Mouse (Mus musculus) forebrain, postnatal 0 days (tissue): ENCODE data around the gene Msh4. TPM values are rescaled to one million over a fixed set of nuclear protein-coding genes. Genes with fewer than 3 reads are reported as not detected.
"Not testable (repeated sequence)": the region's sequence is repeated elsewhere in the genome, so short reads cannot be mapped to it uniquely, and the experiment has no call there.

Source experiments
- ATAC-seq: fragments of 200-750 bp; cut with Nextera tagmentation; 2 replicates; pipeline ENCODE4 v1.8.0; 2017; ENCODE audit warnings: mild to moderate bottlenecking, moderate library complexity
- DNase-seq: peaks from one replicate; pipeline ENCODE4 v3.0.0-alpha.2; 2015
- H3K27ac ChIP-seq: fragments of 300-500 bp; sonication (generic); 2 replicates; pipeline ENCODE4 v1.5.1; 2014; ENCODE audit warnings: low read depth, mild to moderate bottlenecking, antibody characterized with exemption, low read length, moderate library complexity, mixed read lengths
- H3K27me3 ChIP-seq: fragments of 300-500 bp; sonication (generic); 2 replicates; pipeline ENCODE4 v1.6.1; 2014; ENCODE audit warnings: mild to moderate bottlenecking, low read length, mixed read lengths; ENCODE audit not compliant: insufficient read depth
- H3K36me3 ChIP-seq: fragments of 300-500 bp; sonication (generic); 2 replicates; pipeline ENCODE4 v1.6.1; 2014; ENCODE audit warnings: mild to moderate bottlenecking, moderate library complexity; ENCODE audit not compliant: insufficient read depth
- H3K4me1 ChIP-seq: fragments of 300-500 bp; sonication (generic); 2 replicates; pipeline ENCODE4 v1.6.1; 2014; ENCODE audit warnings: antibody characterized with exemption; ENCODE audit not compliant: insufficient read depth
- H3K4me2 ChIP-seq: fragments of 300-500 bp; sonication (generic); 2 replicates; pipeline ENCODE4 v1.6.1; 2014; ENCODE audit warnings: low read depth, mild to moderate bottlenecking, moderate library complexity
- H3K4me3 ChIP-seq: fragments of 300-500 bp; sonication (generic); 2 replicates; pipeline ENCODE4 v1.5.1; 2014; ENCODE audit warnings: low read depth, low read length, mixed read lengths
- H3K9ac ChIP-seq: fragments of 300-500 bp; sonication (generic); 2 replicates; pipeline ENCODE4 v1.6.1; 2014; ENCODE audit warnings: mild to moderate bottlenecking
- H3K9me3 ChIP-seq: fragments of 300-500 bp; sonication (generic); 2 replicates; pipeline ENCODE4 v1.6.1; 2016; ENCODE audit warnings: low read length
- CTCF ChIP-seq: sonication (generic); IDR thresholded peaks from 2 replicates; pipeline ENCODE4 v1.5.1; 2016; ENCODE audit warnings: antibody characterized with exemption, control low read depth, low read depth
- WGBS: fragments of 180-500 bp; shearing (Covaris S2); extraction: QIAGEN DNeasy Blood & Tissue Kit; methylation state at CpG from one replicate; pipeline ENCODE4 v1.1.7; 2014; 5-methylcytosine and 5-hydroxymethylcytosine counted together
- polyA plus RNA-seq: library from polyadenylated mRNA; unstranded; fragments of >200 nt; fragmentation: Nextera tagmentation; extraction: Ambion mirVana; gene quantifications from 2 replicates; pipeline ENCODE4 v1.2.1, GENCODE M21; 2015
- total RNA-seq: library from RNA; depleted of rRNA; stranded (reverse); fragments of >200 nt; gene quantifications from 2 replicates; pipeline ENCODE4 v1.2.3, GENCODE M21; 2014

The Msh4 gene
- total and polyA plus RNA-seq, 2 experiments from 2014 or later = 0.05 to 0.95 TPM

- ATAC-seq = no peak
- no peaks in the 10 kb centered on the region for H3K27me3 ChIP-seq
- H3K9me3 ChIP-seq = no peaks in the 10 kb centered on the region
- 90% methylated on average over 4 of the region's 4 CpGs for WGBS
- TF ChIP-seq CTCF = no peak
- DNase-seq = no peak
- no peak overlapping the region for H3K27ac ChIP-seq
- H3K4me3 ChIP-seq = no peak overlapping the region
- H3K4me1 ChIP-seq = no peaks in the 10 kb centered on the region
- H3K9ac ChIP-seq = no peak overlapping the region
- H3K4me2 ChIP-seq = no peak overlapping the region
- no peaks in the 10 kb centered on the region for H3K36me3 ChIP-seq
These were observed 41.1 kb downstream of the Msh4 start for GRCm38 (mm10) chr3:153864636-153865429.

GRCm38 (mm10) chr3:153863816-153864215 is 42.1 kb downstream of the Msh4 start:
- H3K27ac ChIP-seq = no peak overlapping the region
- no peaks in the 10 kb centered on the region for H3K36me3 ChIP-seq
- 89% methylated on average over 2 of the region's 2 CpGs for WGBS
- no peak for TF ChIP-seq CTCF
- H3K27me3 ChIP-seq = no peaks in the 10 kb centered on the region
- no peak overlapping the region for H3K4me3 ChIP-seq
- no peak overlapping the region for H3K9ac ChIP-seq
- H3K9me3 ChIP-seq = no peaks in the 10 kb centered on the region
- DNase-seq = no peak
- ATAC-seq = no peak
- no peak overlapping the region for H3K4me2 ChIP-seq
- no peaks in the 10 kb centered on the region for H3K4me1 ChIP-seq

- not testable (repeated sequence) for H3K36me3 ChIP-seq, ATAC-seq
These were observed 45.5 kb downstream of the Msh4 start for GRCm38 (mm10) chr3:153860392-153860791.

GRCm38 (mm10) chr3:153858350-153859001 is 47.5 kb downstream of the Msh4 start:
- 87% methylated on average over 10 of the region's 10 CpGs for WGBS
- DNase-seq = no peak
- Histone ChIP-seq H3K36me3 (no peaks in the 10 kb centered on the region), H3K4me2 (no peak overlapping the region), H3K9ac (no peak overlapping the region), H3K9me3 (no peaks in the 10 kb centered on the region), H3K4me3 (no peak overlapping the region), H3K27me3 (no peaks in the 10 kb centered on the region), H3K27ac (no peak overlapping the region), H3K4me1 (no peaks in the 10 kb centered on the region)
- TF ChIP-seq CTCF = no peak
- ATAC-seq = no peak

More at GRCm38 (mm10) chr3:153860392-153860791, 45.5 kb downstream of the Msh4 start:
- H3K4me1 ChIP-seq, H3K4me2 ChIP-seq, H3K4me3 ChIP-seq, H3K27me3 ChIP-seq, DNase-seq, H3K27ac ChIP-seq, H3K9ac ChIP-seq, H3K9me3 ChIP-seq: not testable (repeated sequence)
- WGBS = 95% methylated on average over 8 of the region's 8 CpGs

GRCm38 (mm10) chr3:153852266-153852665 is 53.7 kb downstream of the Msh4 start:
- Histone ChIP-seq H3K36me3 (no peaks in the 10 kb centered on the region), H3K4me2 (no peak overlapping the region), H3K4me3 (no peak overlapping the region), H3K9me3 (no peaks in the 10 kb centered on the region), H3K4me1 (no peaks in the 10 kb centered on the region), H3K9ac (no peak overlapping the region), H3K27ac (no peak overlapping the region), H3K27me3 (no peaks in the 10 kb centered on the region)
- DNase-seq (no peak), ATAC-seq (no peak)
- 85% methylated on average over 8 of the region's 8 CpGs for WGBS
- TF ChIP-seq CTCF = no peak

GRCm38 (mm10) chr3:153850759-153851158 is 55.2 kb downstream of the Msh4 start:
- H3K36me3 ChIP-seq = no peaks in the 10 kb centered on the region
- no peak overlapping the region for H3K9ac ChIP-seq
- ATAC-seq = no peak
- H3K4me3 ChIP-seq = no peak overlapping the region
- TF ChIP-seq CTCF = no peak
- no peaks in the 10 kb centered on the region for H3K27me3 ChIP-seq
- H3K9me3 ChIP-seq = no peaks in the 10 kb centered on the region
- H3K4me1 ChIP-seq = no peaks in the 10 kb centered on the region
- WGBS = 66% methylated on average over 7 of the region's 7 CpGs
- DNase-seq = no peak
- H3K4me2 ChIP-seq = no peak overlapping the region
- H3K27ac ChIP-seq = no peak overlapping the region

GRCm38 (mm10) chr3:153849368-153850015 is 56.4 kb downstream of the Msh4 start:
- ATAC-seq (no peak), DNase-seq (no peak)
- Histone ChIP-seq H3K4me3 (no peak overlapping the region), H3K4me1 (no peaks in the 10 kb centered on the region), H3K27me3 (no peaks in the 10 kb centered on the region), H3K4me2 (no peak overlapping the region), H3K9ac (no peak overlapping the region), H3K9me3 (no peaks in the 10 kb centered on the region), H3K27ac (no peak overlapping the region), H3K36me3 (no peaks in the 10 kb centered on the region)
- WGBS = 9% methylated on average over 5 of the region's 5 CpGs
- no peak for TF ChIP-seq CTCF
